Mouse (Mus musculus): Measurements from ENCODE around the gene Rhbdd1. TPM values are rescaled to one million over a fixed set of nuclear protein-coding genes. Genes with fewer than 3 reads are reported as not detected.

Gene Rhbdd1
- polyA plus RNA-seq, 1 experiment from 2014 or later: 11.0 TPM

GRCm38 (mm10) chr1:82465321-82465853 lies 149.1 kb downstream of the Rhbdd1 start:
- Histone ChIP-seq H3K4me3 (no peak overlapping the region), H3K9me3 (no peaks in the 10 kb centered on the region), H3K27ac (no peak overlapping the region), H3K4me1 (0 out of 2 replicates have a peak, but pooled peaks cover 4% of the 10 kb centered on the region), H3K36me3 (no peaks in the 10 kb centered on the region), H3K27me3 (ENCODE audit: insufficient read depth, poor library complexity, severe bottlenecking) (no peaks in the 10 kb centered on the region)
- WGBS: 64% methylated on average over 6 of the region's 6 CpGs
- DNase-seq (ENCODE audit: low spot score): no peak

- H3K27ac ChIP-seq: no peak overlapping the region
- H3K4me3 ChIP-seq: no peak overlapping the region
- H3K4me1 ChIP-seq: no peaks in the 10 kb centered on the region
- H3K36me3 ChIP-seq: no peaks in the 10 kb centered on the region
- no peaks in the 10 kb centered on the region for H3K9me3 ChIP-seq
- no peaks in the 10 kb centered on the region for H3K27me3 ChIP-seq (ENCODE audit: insufficient read depth, poor library complexity, severe bottlenecking)
- DNase-seq (ENCODE audit: low spot score): no peak
- WGBS: 71% methylated on average over 6 of the region's 6 CpGs
Observed at GRCm38 (mm10) chr1:82468872-82469271, 152.6 kb downstream of the Rhbdd1 start.

- DNase-seq (ENCODE audit: low spot score): no peak
- Histone ChIP-seq H3K4me1 (no peaks in the 10 kb centered on the region), H3K9me3 (no peaks in the 10 kb centered on the region), H3K36me3 (no peaks in the 10 kb centered on the region), H3K27me3 (ENCODE audit: insufficient read depth, poor library complexity, severe bottlenecking) (no peaks in the 10 kb centered on the region), H3K4me3 (no peak overlapping the region), H3K27ac (no peak overlapping the region)
- WGBS: 84% methylated on average over 10 of the region's 10 CpGs
Observed at GRCm38 (mm10) chr1:82470516-82471225, 154.4 kb downstream of the Rhbdd1 start.

GRCm38 (mm10) chr1:82473467-82473866 lies 157.2 kb downstream of the Rhbdd1 start:
- Histone ChIP-seq H3K4me1 (0 out of 2 replicates have a peak, but pooled peaks cover 2% of the 10 kb centered on the region), H3K9me3 (no peaks in the 10 kb centered on the region), H3K27me3 (ENCODE audit: insufficient read depth, poor library complexity, severe bottlenecking) (no peaks in the 10 kb centered on the region), H3K27ac (no peak overlapping the region), H3K36me3 (no peaks in the 10 kb centered on the region), H3K4me3 (no peak overlapping the region)
- no peak for DNase-seq (ENCODE audit: low spot score)

GRCm38 (mm10) chr1:82474461-82474961 lies 158.3 kb downstream of the Rhbdd1 start:
- 43% methylated on average over 4 of the region's 4 CpGs for whole genome bisulfite sequencing
- Histone ChIP-seq H3K4me3 (no peak overlapping the region), H3K36me3 (no peaks in the 10 kb centered on the region), H3K27me3 (ENCODE audit: insufficient read depth, poor library complexity, severe bottlenecking) (no peaks in the 10 kb centered on the region), H3K9me3 (no peaks in the 10 kb centered on the region), H3K4me1 (0 out of 2 replicates have a peak, but pooled peaks cover 2% of the 10 kb centered on the region), H3K27ac (no peak overlapping the region)
- no peak for DNase-seq (ENCODE audit: low spot score)

GRCm38 (mm10) chr1:82475254-82475653 lies 159.0 kb downstream of the Rhbdd1 start:
- H3K9me3 ChIP-seq: no peaks in the 10 kb centered on the region
- no peak overlapping the region for H3K4me3 ChIP-seq
- H3K27me3 ChIP-seq (ENCODE audit: insufficient read depth, poor library complexity, severe bottlenecking): no peaks in the 10 kb centered on the region
- H3K4me1 ChIP-seq: 0 out of 2 replicates have a peak, but pooled peaks cover 2% of the 10 kb centered on the region
- DNase-seq (ENCODE audit: low spot score): no peak
- no peaks in the 10 kb centered on the region for H3K36me3 ChIP-seq
- H3K27ac ChIP-seq: no peak overlapping the region
- WGBS: 79% methylated on average over 5 of the region's 5 CpGs

GRCm38 (mm10) chr1:82475821-82476220 lies 159.6 kb downstream of the Rhbdd1 start:
- H3K9me3 ChIP-seq: no peaks in the 10 kb centered on the region
- H3K36me3 ChIP-seq: no peaks in the 10 kb centered on the region
- no peak overlapping the region for H3K27ac ChIP-seq
- no peaks in the 10 kb centered on the region for H3K27me3 ChIP-seq (ENCODE audit: insufficient read depth, poor library complexity, severe bottlenecking)
- 0 out of 2 replicates have a peak, but pooled peaks cover 2% of the 10 kb centered on the region for H3K4me1 ChIP-seq
- WGBS: 84% methylated on average over 4 of the region's 4 CpGs
- peak; percentile 51 for DNase-seq (ENCODE audit: low spot score)
- H3K4me3 ChIP-seq: no peak overlapping the region

GRCm38 (mm10) chr1:82476256-82476655 lies 160.0 kb downstream of the Rhbdd1 start:
- Histone ChIP-seq H3K9me3 (no peaks in the 10 kb centered on the region), H3K27ac (no peak overlapping the region)

GRCm38 (mm10) chr1:82476746-82477145 lies 160.5 kb downstream of the Rhbdd1 start:
- H3K36me3 ChIP-seq: no peaks in the 10 kb centered on the region
- no peak overlapping the region for H3K27ac ChIP-seq
- H3K4me3 ChIP-seq: no peak overlapping the region
- WGBS: 38% methylated on average over 9 of the region's 9 CpGs
- H3K9me3 ChIP-seq: no peaks in the 10 kb centered on the region
- H3K4me1 ChIP-seq: 0 out of 2 replicates have a peak, but pooled peaks cover 2% of the 10 kb centered on the region
- no peaks in the 10 kb centered on the region for H3K27me3 ChIP-seq (ENCODE audit: insufficient read depth, poor library complexity, severe bottlenecking)
- DNase-seq (ENCODE audit: low spot score): peak; percentile 74

More at GRCm38 (mm10) chr1:82476256-82476655, 160.0 kb downstream of the Rhbdd1 start:
- WGBS: 53% methylated on average over 11 of the region's 11 CpGs
- H3K27me3 ChIP-seq (ENCODE audit: insufficient read depth, poor library complexity, severe bottlenecking): no peaks in the 10 kb centered on the region
- H3K4me1 ChIP-seq: 0 out of 2 replicates have a peak, but pooled peaks cover 2% of the 10 kb centered on the region
- DNase-seq (ENCODE audit: low spot score): peak; percentile 67
- no peak overlapping the region for H3K4me3 ChIP-seq
- H3K36me3 ChIP-seq: no peaks in the 10 kb centered on the region

- Histone ChIP-seq H3K4me3 (no peak overlapping the region), H3K27ac (no peak overlapping the region), H3K4me1 (0 out of 2 replicates have a peak, but pooled peaks cover 2% of the 10 kb centered on the region), H3K9me3 (no peaks in the 10 kb centered on the region), H3K36me3 (no peaks in the 10 kb centered on the region), H3K27me3 (ENCODE audit: insufficient read depth, poor library complexity, severe bottlenecking) (no peaks in the 10 kb centered on the region)
- peak; percentile 67 for DNase-seq (ENCODE audit: low spot score)
- WGBS: 80% methylated on average over 12 of the region's 12 CpGs
Observed at GRCm38 (mm10) chr1:82479696-82480487, 163.6 kb downstream of the Rhbdd1 start.

- Histone ChIP-seq H3K36me3 (no peaks in the 10 kb centered on the region), H3K27ac (no peak overlapping the region), H3K4me3 (no peak overlapping the region), H3K9me3 (no peaks in the 10 kb centered on the region), H3K27me3 (ENCODE audit: insufficient read depth, poor library complexity, severe bottlenecking) (no peaks in the 10 kb centered on the region), H3K4me1 (no peaks in the 10 kb centered on the region)
- peak; percentile 59 for DNase-seq (ENCODE audit: low spot score)
- 81% methylated on average over 7 of the region's 7 CpGs for WGBS
Observed at GRCm38 (mm10) chr1:82482371-82482770, 166.1 kb downstream of the Rhbdd1 start.

- 72% methylated on average over 4 of the region's 4 CpGs for WGBS
- Histone ChIP-seq H3K4me1 (no peaks in the 10 kb centered on the region), H3K36me3 (no peaks in the 10 kb centered on the region), H3K9me3 (no peaks in the 10 kb centered on the region), H3K4me3 (no peak overlapping the region), H3K27me3 (ENCODE audit: insufficient read depth, poor library complexity, severe bottlenecking) (no peaks in the 10 kb centered on the region), H3K27ac (no peak overlapping the region)
- peak; percentile 61 for DNase-seq (ENCODE audit: low spot score)
Observed at GRCm38 (mm10) chr1:82486371-82486770, 170.1 kb downstream of the Rhbdd1 start.

GRCm38 (mm10) chr1:82491954-82492353 lies 175.7 kb downstream of the Rhbdd1 start:
- 82% methylated on average over 2 of the region's 2 CpGs for WGBS
- peak; percentile 14 for DNase-seq (ENCODE audit: low spot score)
- no peak overlapping the region for H3K4me3 ChIP-seq
- no peak overlapping the region for H3K27ac ChIP-seq
- no peaks in the 10 kb centered on the region for H3K9me3 ChIP-seq
- no peaks in the 10 kb centered on the region for H3K4me1 ChIP-seq
- H3K36me3 ChIP-seq: no peaks in the 10 kb centered on the region
- no peaks in the 10 kb centered on the region for H3K27me3 ChIP-seq (ENCODE audit: insufficient read depth, poor library complexity, severe bottlenecking)

Data from heart, embryonic 10.5 days (tissue).